Mouse (Mus musculus) midbrain, embryonic 14.5 days (tissue): ENCODE measurements at regions not wholly inside any gene's neighbourhood (a gene's known extent, or its start where the extent isn't known, plus 50 kb on each side); places are given as distances from the start of the nearest gene placed in this dataset.

Source experiments
- ATAC-seq: fragments of 200-750 bp; cut with Nextera tagmentation; 2 replicates; pipeline ENCODE4 v1.8.0; 2017; ENCODE audit warnings: moderate number of reproducible peaks, moderate library complexity; ENCODE audit not compliant: low FRiP score, low TSS enrichment
- DNase-seq: peaks from one replicate; pipeline ENCODE4 v3.0.0-alpha.2; 2015
- H3K27ac ChIP-seq: fragments of 300-500 bp; sonication (generic); replicated peaks from 2 replicates; pipeline ENCODE4 v1.5.1; 2014; ENCODE audit warnings: mild to moderate bottlenecking, low read depth, low read length, moderate library complexity
- H3K27me3 ChIP-seq: fragments of 300-500 bp; sonication (generic); 2 replicates; pipeline ENCODE4 v1.6.1; 2014; ENCODE audit warnings: low read length, control low read depth, mixed read lengths; ENCODE audit not compliant: control insufficient read depth, insufficient read depth
- H3K36me3 ChIP-seq: fragments of 300-500 bp; sonication (generic); 2 replicates; pipeline ENCODE4 v1.6.1; 2014; ENCODE audit warnings: low read length, control low read depth; ENCODE audit not compliant: control insufficient read depth, insufficient read depth
- H3K4me1 ChIP-seq: fragments of 300-500 bp; sonication (generic); 2 replicates; pipeline ENCODE4 v1.6.1; 2014; ENCODE audit warnings: mild to moderate bottlenecking, antibody characterized with exemption, low read length, control low read depth; ENCODE audit not compliant: control insufficient read depth, insufficient read depth
- H3K4me2 ChIP-seq: fragments of 300-500 bp; sonication (generic); 2 replicates; pipeline ENCODE4 v1.6.1; 2014; ENCODE audit warnings: mild to moderate bottlenecking, low read length, moderate library complexity
- H3K4me3 ChIP-seq: fragments of 300-500 bp; sonication (generic); replicated peaks from 2 replicates; pipeline ENCODE4 v1.5.1; 2014; ENCODE audit warnings: low read depth, low read length
- H3K9ac ChIP-seq: fragments of 300-500 bp; sonication (generic); replicated peaks from 2 replicates; pipeline ENCODE4 v1.6.1; 2014; ENCODE audit warnings: mild to moderate bottlenecking, low read length, moderate library complexity
- H3K9me3 ChIP-seq: fragments of 300-500 bp; sonication (generic); 2 replicates; pipeline ENCODE4 v1.6.1; 2016; ENCODE audit warnings: low read length, control low read depth, mixed read lengths; ENCODE audit not compliant: control insufficient read depth
- WGBS: fragments of 180-500 bp; shearing (Covaris S2); extraction: QIAGEN DNeasy Blood & Tissue Kit; methylation state at CpG from one replicate; pipeline ENCODE4 v1.1.7; 2014; 5-methylcytosine and 5-hydroxymethylcytosine counted together

DNA sequence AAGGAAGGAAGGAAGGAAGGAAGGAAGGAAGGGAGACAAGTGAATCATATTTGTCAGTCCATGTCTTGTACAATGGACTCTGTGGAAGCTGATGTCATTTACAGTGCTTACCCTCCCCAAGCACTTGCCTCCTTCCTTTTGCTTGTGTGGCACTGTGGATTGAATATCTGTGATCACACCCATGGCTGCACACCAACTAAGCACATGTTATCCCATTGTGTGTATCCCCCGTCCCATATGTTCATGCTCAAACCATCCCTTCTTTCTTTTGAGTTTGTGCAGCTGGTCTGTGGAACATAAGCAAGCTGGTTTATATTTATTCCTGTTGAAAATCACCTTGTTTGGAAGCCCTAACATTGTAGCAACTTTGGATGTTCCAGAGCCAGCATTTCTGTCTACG is 397.7 kb downstream of the Ttll7 start:
- 89% methylated on average over 2 of the region's 2 CpGs for WGBS
- Histone ChIP-seq H3K4me1 (0 out of 2 replicates have a peak, but pooled peaks cover 11% of the 10 kb centered on the region), H3K27me3 (no peaks in the 10 kb centered on the region), H3K27ac (no peak overlapping the region), H3K9ac (no peak overlapping the region), H3K9me3 (no peaks in the 10 kb centered on the region), H3K36me3 (no peaks in the 10 kb centered on the region), H3K4me2 (no peak overlapping the region), H3K4me3 (no peak overlapping the region)
- no peak for DNase-seq
- no peak for ATAC-seq

DNA sequence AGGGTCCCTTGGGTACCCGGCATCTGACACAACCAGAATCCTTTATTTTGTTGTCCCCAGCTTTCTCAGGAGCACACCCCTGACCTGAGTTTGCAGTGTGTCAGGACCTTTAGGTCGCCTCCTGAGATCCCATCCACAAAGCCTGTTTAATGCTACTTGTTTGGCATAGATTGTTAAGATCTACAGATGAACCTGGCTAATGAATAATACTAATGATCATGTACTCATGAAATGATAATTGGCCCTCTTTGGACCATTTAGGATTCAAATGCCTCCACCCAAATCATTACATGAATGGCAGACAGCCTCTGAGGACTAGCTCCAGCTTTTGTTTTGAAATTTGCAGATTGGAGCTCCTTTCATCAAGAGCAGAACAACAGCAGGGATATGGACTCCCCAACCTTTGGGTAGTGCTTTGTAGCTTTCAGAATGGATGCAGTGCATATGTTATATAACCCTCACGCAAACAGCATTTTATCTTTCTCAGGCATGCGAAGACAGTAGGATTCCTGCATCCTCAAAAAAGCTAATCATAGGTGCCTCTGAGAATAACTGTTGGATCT is 400.1 kb downstream of the Ttll7 start:
- no peak overlapping the region for H3K27ac ChIP-seq
- H3K36me3 ChIP-seq: no peaks in the 10 kb centered on the region
- 72% methylated on average over 4 of the region's 4 CpGs for WGBS
- no peak overlapping the region for H3K4me3 ChIP-seq
- H3K27me3 ChIP-seq: no peaks in the 10 kb centered on the region
- H3K4me1 ChIP-seq: 0 out of 2 replicates have a peak, but pooled peaks cover 11% of the 10 kb centered on the region
- no peak overlapping the region for H3K9ac ChIP-seq
- H3K4me2 ChIP-seq: no peak overlapping the region
- DNase-seq (no peak), ATAC-seq (no peak)
- H3K9me3 ChIP-seq: no peaks in the 10 kb centered on the region

DNA sequence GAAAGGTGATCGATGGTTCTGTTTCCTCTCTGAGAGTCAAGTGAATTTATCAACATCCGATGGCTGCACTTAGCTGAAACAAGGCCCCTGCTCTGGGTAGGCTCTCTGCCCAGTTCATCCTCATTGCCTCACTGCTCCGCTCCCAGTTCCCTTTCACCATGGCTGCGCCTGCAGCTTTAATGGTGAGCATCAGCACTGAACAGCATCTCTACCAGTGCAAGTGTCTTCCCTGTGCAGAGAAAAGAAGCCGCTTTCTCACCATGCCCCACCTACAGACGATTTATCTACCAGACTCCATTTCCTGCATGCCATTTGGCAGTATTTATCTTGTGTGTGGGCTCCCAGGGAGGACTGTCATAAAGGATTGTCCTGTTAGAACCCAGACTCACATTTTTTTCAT is 400.6 kb downstream of the Ttll7 start:
- Histone ChIP-seq H3K27ac (no peak overlapping the region), H3K4me3 (no peak overlapping the region), H3K36me3 (no peaks in the 10 kb centered on the region), H3K9me3 (no peaks in the 10 kb centered on the region), H3K9ac (no peak overlapping the region), H3K27me3 (no peaks in the 10 kb centered on the region), H3K4me1 (0 out of 2 replicates have a peak, but pooled peaks cover 11% of the 10 kb centered on the region), H3K4me2 (no peak overlapping the region)
- DNase-seq: no peak
- WGBS: 78% methylated on average over 6 of the region's 6 CpGs
- no peak for ATAC-seq

DNA sequence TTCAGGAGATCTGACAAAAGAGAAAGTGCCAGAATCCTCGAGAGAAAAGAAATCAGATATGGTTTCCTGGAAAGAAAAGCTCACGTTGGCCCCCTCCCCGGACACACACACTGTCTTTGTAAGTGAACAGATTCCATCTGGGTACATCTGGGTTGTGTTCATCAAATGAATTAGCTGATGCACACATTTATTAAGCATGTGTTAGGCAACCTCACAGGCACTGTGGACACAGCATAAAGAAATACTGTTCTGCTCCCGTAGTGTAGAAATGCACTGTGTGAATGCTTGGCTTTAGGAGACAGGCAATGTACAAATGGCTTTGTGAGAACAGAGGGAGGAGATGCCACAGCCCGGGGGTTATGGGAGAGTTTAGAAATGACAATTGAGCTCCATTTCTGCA is 402.3 kb downstream of the Ttll7 start:
- WGBS: 42% methylated on average over 5 of the region's 5 CpGs
- Histone ChIP-seq H3K36me3 (no peaks in the 10 kb centered on the region), H3K9ac (no peak overlapping the region), H3K4me1 (0 out of 2 replicates have a peak, but pooled peaks cover 11% of the 10 kb centered on the region), H3K9me3 (no peaks in the 10 kb centered on the region), H3K27ac (no peak overlapping the region), H3K4me2 (no peak overlapping the region), H3K4me3 (no peak overlapping the region), H3K27me3 (no peaks in the 10 kb centered on the region)
- no peak for ATAC-seq
- DNase-seq: peak; percentile 30

DNA sequence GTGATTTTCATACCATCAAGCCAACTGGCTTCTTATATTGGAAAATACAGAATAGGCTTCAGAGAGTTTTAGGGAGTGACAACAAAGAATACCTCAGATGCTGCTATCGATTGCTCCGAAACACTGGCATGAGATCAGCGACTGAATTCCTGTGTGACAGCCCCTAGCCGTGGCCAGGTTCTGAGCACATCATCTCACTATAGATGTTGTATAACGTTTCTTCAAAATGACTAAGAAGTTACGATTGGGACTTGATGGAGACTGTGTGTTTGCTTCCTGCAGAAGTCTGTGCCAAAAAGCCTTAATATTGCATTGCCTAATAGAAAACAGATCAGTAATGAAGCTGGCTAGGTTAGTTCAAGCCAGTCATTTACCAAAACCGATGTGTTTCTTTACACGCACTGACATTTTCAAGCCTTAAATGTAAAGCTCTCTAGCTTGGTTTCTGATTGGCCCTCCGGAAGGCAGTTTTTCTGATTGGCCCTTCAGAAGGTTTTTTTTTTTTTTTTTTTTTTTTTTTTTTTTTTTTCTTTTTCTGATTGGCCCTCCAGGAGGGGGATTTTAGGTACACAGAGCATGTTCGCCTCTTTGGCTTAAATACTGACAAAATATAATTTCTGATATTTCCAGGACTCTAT is 408.9 kb downstream of the Ttll7 start:
- ATAC-seq (no peak), DNase-seq (no peak)
- H3K9me3 ChIP-seq: no peaks in the 10 kb centered on the region
- no peaks in the 10 kb centered on the region for H3K27me3 ChIP-seq
- H3K27ac ChIP-seq: no peak overlapping the region
- no peak overlapping the region for H3K4me2 ChIP-seq
- H3K4me1 ChIP-seq: no peaks in the 10 kb centered on the region
- no peak overlapping the region for H3K4me3 ChIP-seq
- WGBS: 87% methylated on average over 10 of the region's 10 CpGs
- no peaks in the 10 kb centered on the region for H3K36me3 ChIP-seq
- no peak overlapping the region for H3K9ac ChIP-seq

DNA sequence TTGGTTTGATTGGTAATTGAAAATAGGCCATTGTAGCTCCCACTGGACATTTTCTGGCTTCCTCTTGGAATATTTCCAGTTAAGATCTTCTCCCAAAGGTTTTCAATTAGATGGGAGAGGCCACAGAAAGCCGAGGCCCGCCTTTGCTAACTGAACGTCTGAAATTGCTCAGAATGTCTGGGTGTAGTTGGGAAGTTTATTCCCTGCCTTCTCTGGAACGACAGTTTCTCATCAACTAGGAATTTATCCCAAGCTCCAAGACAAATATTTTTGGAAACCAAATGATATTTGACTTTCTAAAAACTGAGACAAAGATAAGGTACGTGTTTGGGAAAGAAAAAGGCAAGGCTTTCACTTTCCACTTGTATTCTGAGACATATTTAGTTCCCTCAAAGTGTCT is 414.4 kb downstream of the Ttll7 start:
- no peaks in the 10 kb centered on the region for H3K27me3 ChIP-seq
- no peaks in the 10 kb centered on the region for H3K36me3 ChIP-seq
- no peak overlapping the region for H3K27ac ChIP-seq
- no peak overlapping the region for H3K4me2 ChIP-seq
- H3K4me3 ChIP-seq: no peak overlapping the region
- H3K9ac ChIP-seq: no peak overlapping the region
- no peaks in the 10 kb centered on the region for H3K4me1 ChIP-seq
- H3K9me3 ChIP-seq: no peaks in the 10 kb centered on the region
- DNase-seq: no peak
- ATAC-seq: no peak
- 83% methylated on average over 5 of the region's 5 CpGs for WGBS

DNA sequence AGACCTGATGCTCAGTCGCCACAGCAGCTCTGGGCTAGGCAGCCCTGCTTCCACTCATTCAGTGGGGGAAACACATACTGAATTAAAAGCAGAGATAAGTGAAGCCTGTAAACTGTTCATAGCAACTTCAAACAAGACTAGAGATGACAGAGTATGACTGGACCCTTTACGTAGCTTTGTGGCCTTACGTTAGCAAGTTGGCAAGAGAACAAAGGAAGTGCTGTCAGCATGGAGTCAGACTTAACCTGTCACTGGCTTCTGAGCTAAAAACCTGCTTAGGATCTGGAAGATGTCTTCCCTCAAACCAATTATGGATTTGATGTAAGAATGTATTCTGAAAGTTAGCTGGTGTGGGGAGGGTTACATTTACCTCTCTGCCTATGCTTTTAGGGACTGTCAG is 421.3 kb downstream of the Ttll7 start:
- no peaks in the 10 kb centered on the region for H3K27me3 ChIP-seq
- H3K9me3 ChIP-seq: no peaks in the 10 kb centered on the region
- no peak for DNase-seq
- H3K36me3 ChIP-seq: no peaks in the 10 kb centered on the region
- no peak for ATAC-seq
- H3K9ac ChIP-seq: no peak overlapping the region
- H3K27ac ChIP-seq: no peak overlapping the region
- no peak overlapping the region for H3K4me3 ChIP-seq
- WGBS: 43% methylated on average over 3 of the region's 3 CpGs
- no peak overlapping the region for H3K4me2 ChIP-seq
- no peaks in the 10 kb centered on the region for H3K4me1 ChIP-seq

DNA sequence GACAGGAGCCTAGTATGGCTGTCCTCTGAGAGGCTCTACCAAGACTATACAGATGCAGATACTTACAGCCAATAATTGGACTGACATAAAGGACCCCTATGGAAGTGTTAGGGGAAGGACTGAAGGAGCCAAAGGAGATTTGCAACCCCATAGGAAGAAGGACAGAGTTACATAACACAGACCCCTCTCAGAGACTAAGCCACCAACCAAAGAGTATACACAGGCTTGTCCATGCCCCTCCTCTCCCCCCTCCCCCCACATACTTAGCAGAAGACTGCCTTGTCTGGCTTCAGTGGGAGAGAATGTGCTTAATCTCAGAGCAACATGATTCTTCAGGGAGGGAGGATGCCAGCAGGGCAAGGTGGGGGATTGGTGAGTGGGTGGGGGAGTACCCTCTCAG is 426.4 kb downstream of the Ttll7 start:
- ATAC-seq: no peak
- Histone ChIP-seq H3K4me1 (no peaks in the 10 kb centered on the region), H3K36me3 (no peaks in the 10 kb centered on the region), H3K27me3 (no peaks in the 10 kb centered on the region), H3K9me3 (no peaks in the 10 kb centered on the region), H3K9ac (no peak overlapping the region), H3K4me2 (no peak overlapping the region), H3K27ac (no peak overlapping the region), H3K4me3 (no peak overlapping the region)
- no peak for DNase-seq

DNA sequence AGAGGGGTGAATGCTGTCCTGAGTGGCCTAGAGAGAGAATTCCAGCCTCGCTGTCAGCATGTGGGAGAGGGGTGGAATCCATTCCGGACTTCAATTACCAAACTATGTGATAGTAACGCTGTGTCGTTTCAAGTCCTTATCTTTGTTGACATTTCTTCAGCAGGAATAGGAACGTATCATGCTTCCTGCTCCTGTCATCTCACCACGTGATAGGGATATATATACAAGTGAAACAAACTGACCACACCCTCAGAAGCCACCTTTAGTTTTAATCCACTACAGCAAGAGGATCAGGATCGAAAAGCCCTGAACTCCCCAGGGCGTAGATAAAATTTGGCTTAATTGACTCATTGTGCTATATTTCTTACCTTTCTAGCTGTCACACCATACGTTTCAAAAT is 431.6 kb downstream of the Ttll7 start:
- no peaks in the 10 kb centered on the region for H3K4me1 ChIP-seq
- H3K9me3 ChIP-seq: no peaks in the 10 kb centered on the region
- no peak overlapping the region for H3K9ac ChIP-seq
- H3K4me2 ChIP-seq: no peak overlapping the region
- no peak overlapping the region for H3K27ac ChIP-seq
- DNase-seq: no peak
- no peaks in the 10 kb centered on the region for H3K36me3 ChIP-seq
- no peaks in the 10 kb centered on the region for H3K27me3 ChIP-seq
- no peak overlapping the region for H3K4me3 ChIP-seq
- no peak for ATAC-seq
- 88% methylated on average over 9 of the region's 9 CpGs for WGBS
